Comparison of ENCODE assay signal across 8 mouse cellular contexts in the genomic region with DNA sequence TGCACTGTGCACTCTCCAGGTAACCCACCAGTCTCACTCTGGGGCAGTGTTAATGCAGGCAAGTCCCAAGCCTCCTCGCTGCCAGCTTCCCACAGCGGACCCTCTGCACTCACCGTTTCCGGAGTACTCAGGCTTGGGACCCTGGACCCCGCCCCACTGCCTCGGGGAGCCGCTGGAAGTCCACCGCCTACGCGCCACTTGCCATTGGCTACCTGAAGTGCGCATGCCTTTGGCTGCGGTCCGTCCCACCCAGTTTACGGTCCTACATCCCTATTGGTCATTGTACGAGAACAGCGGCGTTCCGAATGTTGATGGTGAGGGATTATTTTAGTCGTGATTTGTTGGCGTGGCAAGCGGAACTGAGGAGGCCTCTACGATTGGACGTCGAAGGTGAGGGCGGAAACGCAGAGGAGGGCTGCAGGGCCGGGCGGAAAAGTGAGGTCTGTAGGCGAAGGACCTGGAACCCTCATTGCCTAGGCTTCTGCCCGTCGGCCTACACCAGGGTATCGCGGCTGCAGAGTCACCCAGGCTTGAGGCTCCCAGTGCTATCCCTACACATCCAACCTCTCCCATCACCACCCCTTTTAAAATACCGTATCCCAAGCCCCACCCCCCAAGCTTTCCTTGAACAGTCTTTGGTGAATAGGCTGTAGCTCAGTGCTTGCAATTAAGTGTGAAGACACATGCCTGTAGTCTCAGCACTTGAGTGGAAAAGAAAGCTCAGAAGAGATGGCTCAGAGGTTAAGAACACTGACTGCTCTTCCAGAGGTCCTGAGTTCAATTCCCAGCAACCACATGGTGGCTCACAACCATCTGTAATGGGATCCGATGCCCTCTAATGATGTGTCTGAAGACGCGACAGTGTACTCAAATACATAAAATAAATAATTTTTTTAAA. TPM values are rescaled to one million over a fixed set of nuclear protein-coding genes. Genes with fewer than 3 reads are reported as not detected.
DNase-seq lines count a peak whose midpoint lies in the region; ATAC-seq and TF ChIP-seq lines count a peak whose summit lies in the region.

A gene (minus strand): TSS at position 185 of the 898 bp plus-strand sequence.

- DNase-seq in 3134 (ENCODE audit: extremely low read depth, insufficient read length, low spot score), result peak; percentile 89
- peak; percentile 93 to 94 for DNase-seq in adrenal gland, postnatal 36 days
- DNase-seq in heart, adult 18-20 months, result peak; percentile 92 to 98
- DNase-seq in kidney, adult 2 months, result peak; percentile 98
- DNase-seq in spleen, adult 2 months (ENCODE audit: low read depth in 1 of 2, low spot score in 2 of 2), result peak; percentile 90 to 92

- H3K4me2 ChIP-seq in embryonic facial prominence, embryonic 13.5 days, result peak within 1 kb of the TSS; percentile 81
- H3K4me2 ChIP-seq in limb, embryonic 12.5 days, result peak within 1 kb of the TSS; percentile 64
- H3K4me2 ChIP-seq in midbrain, embryonic 15.5 days, result peak within 1 kb of the TSS; percentile 68

- TF ChIP-seq POLR2A in kidney, adult 2 months (IDR thresholded peaks at IDR 0.05; ENCODE audit: low read depth, low read length), result peak; percentile 40
- peak; percentile 84 for TF ChIP-seq POLR2A in spleen, adult 2 months (IDR thresholded peaks at IDR 0.05; ENCODE audit: low read depth, low read length)

- peak; percentile 93 for ATAC-seq in embryonic facial prominence, embryonic 13.5 days (ENCODE audit: insufficient number of reproducible peaks, insufficient read depth, low FRiP score, low TSS enrichment, low read depth)
- peak; percentile 97 for ATAC-seq in limb, embryonic 12.5 days (ENCODE audit: insufficient number of reproducible peaks, insufficient read depth, low FRiP score, low TSS enrichment, low read depth)
- ATAC-seq in midbrain, embryonic 15.5 days (replicated peaks), result peak; percentile 97

- 6% methylated on average over 37 of the region's 37 CpGs for WGBS in embryonic facial prominence, embryonic 13.5 days
- WGBS in kidney, adult 2 months, result 6% methylated on average over 37 of the region's 37 CpGs
- WGBS in limb, embryonic 12.5 days, result 6% methylated on average over 37 of the region's 37 CpGs
- 6% methylated on average over 37 of the region's 37 CpGs for WGBS in midbrain, embryonic 15.5 days
- WGBS in spleen, adult 2 months, result 6% methylated on average over 37 of the region's 37 CpGs

- peak within 1 kb of the TSS; percentile 71 for H3K4me3 ChIP-seq in embryonic facial prominence, embryonic 13.5 days
- peak within 1 kb of the TSS; percentile 67 for H3K4me3 ChIP-seq in kidney, adult 2 months (ENCODE audit: insufficient read depth, low read depth, low read length)
- H3K4me3 ChIP-seq in limb, embryonic 12.5 days (replicated peaks), result peak within 1 kb of the TSS; percentile 62
- peak within 1 kb of the TSS; percentile 63 for H3K4me3 ChIP-seq in midbrain, embryonic 15.5 days
- peak within 1 kb of the TSS; percentile 84 for H3K4me3 ChIP-seq in spleen, adult 2 months (ENCODE audit: extremely low read depth, insufficient read depth, insufficient read length)

- peaks cover 7% of the 10 kb centered on the region for H3K4me1 ChIP-seq in embryonic facial prominence, embryonic 13.5 days
- peaks cover 10% of the 10 kb centered on the region for H3K4me1 ChIP-seq in kidney, adult 2 months (ENCODE audit: control insufficient read depth, insufficient read depth, low read length)
- H3K4me1 ChIP-seq in limb, embryonic 12.5 days (replicated peaks), result peaks cover 7% of the 10 kb centered on the region
- peaks cover 6% of the 10 kb centered on the region for H3K4me1 ChIP-seq in midbrain, embryonic 15.5 days
- peaks cover 26% of the 10 kb centered on the region for H3K4me1 ChIP-seq in spleen, adult 2 months (ENCODE audit: control insufficient read depth, insufficient read depth, insufficient read length)

- H3K36me3 ChIP-seq in embryonic facial prominence, embryonic 13.5 days, result peaks cover 16% of the 10 kb centered on the region
- H3K36me3 ChIP-seq in kidney, adult 2 months (ENCODE audit: control insufficient read depth, insufficient read depth, low read length), result no peaks in the 10 kb centered on the region
- H3K36me3 ChIP-seq in limb, embryonic 12.5 days, result peaks cover 9% of the 10 kb centered on the region; the same call in 1 of the 2 replicates
- peaks cover 6% of the 10 kb centered on the region for H3K36me3 ChIP-seq in midbrain, embryonic 15.5 days (replicated peaks)
- H3K36me3 ChIP-seq in spleen, adult 2 months (ENCODE audit: control insufficient read depth, insufficient read depth, low read length), result peaks cover 6% of the 10 kb centered on the region

- no peak for TF ChIP-seq CTCF in kidney, adult 2 months (conservative IDR thresholded peaks at IDR 0.05; ENCODE audit: insufficient read depth, insufficient read length, low read depth, low read length)
- TF ChIP-seq CTCF in spleen, adult 2 months (IDR thresholded peaks at IDR 0.05; ENCODE audit: extremely low read depth, insufficient read depth, insufficient read length, insufficient replicate concordance), result no peak

- peak within 1 kb of the TSS; percentile 68 for H3K27ac ChIP-seq in embryonic facial prominence, embryonic 13.5 days
- H3K27ac ChIP-seq in kidney, adult 2 months (ENCODE audit: insufficient read depth, low read depth, low read length), result peak within 1 kb of the TSS; percentile 28; the same call in 1 of the 2 replicates
- peak within 1 kb of the TSS; percentile 31 for H3K27ac ChIP-seq in limb, embryonic 12.5 days
- H3K27ac ChIP-seq in midbrain, embryonic 15.5 days, result peak within 1 kb of the TSS; percentile 62
- H3K27ac ChIP-seq in spleen, adult 2 months (ENCODE audit: insufficient read depth, low read length), result peak within 1 kb of the TSS; percentile 68

- peak within 1 kb of the TSS; percentile 82 for H3K9ac ChIP-seq in embryonic facial prominence, embryonic 13.5 days
- peak within 1 kb of the TSS; percentile 69 for H3K9ac ChIP-seq in limb, embryonic 12.5 days (replicated peaks)
- H3K9ac ChIP-seq in midbrain, embryonic 15.5 days, result peak within 1 kb of the TSS; percentile 48

- H3K9me3 ChIP-seq in embryonic facial prominence, embryonic 13.5 days, result no peaks in the 10 kb centered on the region
- no peaks in the 10 kb centered on the region for H3K9me3 ChIP-seq in limb, embryonic 12.5 days
- no peaks in the 10 kb centered on the region for H3K9me3 ChIP-seq in midbrain, embryonic 15.5 days

- no peaks in the 10 kb centered on the region for H3K27me3 ChIP-seq in embryonic facial prominence, embryonic 13.5 days
- no peaks in the 10 kb centered on the region for H3K27me3 ChIP-seq in kidney, adult 2 months (replicated peaks; ENCODE audit: control insufficient read depth, insufficient read depth, low read length)
- no peaks in the 10 kb centered on the region for H3K27me3 ChIP-seq in limb, embryonic 12.5 days
- no peaks in the 10 kb centered on the region for H3K27me3 ChIP-seq in midbrain, embryonic 15.5 days (replicated peaks)
- no peaks in the 10 kb centered on the region for H3K27me3 ChIP-seq in spleen, adult 2 months (ENCODE audit: control insufficient read depth, insufficient read depth, low read length)

RNA-seq across cellular contexts. Expression of the gene that starts here (rescaled TPM):
- total RNA-seq in adrenal gland, postnatal 36 days (2021), result 10 to 100 TPM; 14.6 to 15.2 TPM
- 14.1 and 14.4 TPM in 2 replicates for polyA plus RNA-seq in embryonic facial prominence, embryonic 13.5 days (2015; fragmentation: Nextera tagmentation; extraction: Ambion mirVana)
- 10 to 100 TPM in 1 of 2 experiments, 1 to 10 TPM in 1; 8.0 to 10.3 TPM for total RNA-seq in heart, adult 18-20 months (2021)
- 17.0 and 19.0 TPM in 2 replicates for polyA plus RNA-seq in kidney, adult 2 months (2012; rRNA removed)
- polyA plus RNA-seq in limb, embryonic 12.5 days (2016; fragmentation: Nextera tagmentation; extraction: Ambion mirVana), result 15.0 and 16.1 TPM in 2 replicates
- polyA plus RNA-seq in midbrain, embryonic 15.5 days (2015; fragmentation: Nextera tagmentation; extraction: Ambion mirVana), result 12.5 TPM in 2 replicates
- polyA plus RNA-seq in spleen, adult 2 months (2012; rRNA removed), result 46.1 and 52.2 TPM in 2 replicates

Comparison
In these comparisons a context has a peak if more than half of its experiments do, and no peak if none do; other contexts are left out.
1. Peak in every context shown above with its lines: DNase-seq, ATAC-seq, H3K4me3 ChIP-seq and H3K27ac ChIP-seq.